Mouse (Mus musculus): ENCODE results near the gene Gm20388. TPM values are rescaled to one million over a fixed set of nuclear protein-coding genes. Genes with fewer than 3 reads are reported as not detected.

Gm20388 gene
- polyA plus RNA-seq, 1 experiment from 2014 or later: not detected

DNA sequence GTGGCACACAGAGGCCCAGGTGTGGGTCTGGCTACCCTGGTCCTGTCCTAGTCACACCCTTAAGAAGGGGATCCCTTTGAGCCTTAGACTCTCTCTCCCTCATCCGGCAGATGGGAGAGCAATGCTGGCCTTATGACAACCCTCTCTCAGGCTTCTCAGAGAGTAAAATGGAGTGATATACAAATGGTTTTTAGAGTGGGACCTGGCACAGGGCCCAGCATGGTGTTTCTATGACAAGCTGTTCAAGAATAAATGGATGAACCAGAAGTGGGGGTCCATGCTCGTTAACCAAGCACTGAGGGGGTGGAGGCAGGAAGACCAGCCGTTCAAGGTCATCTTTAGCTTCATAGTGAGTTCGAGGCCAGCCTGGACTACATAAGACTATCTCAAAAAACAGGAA, 4281.6 kb downstream of the Gm20388 start:
- WGBS: 76% methylated on average over 4 of the region's 4 CpGs
- H3K9ac ChIP-seq: no peak overlapping the region
- no peak overlapping the region for H3K4me3 ChIP-seq
- no peaks in the 10 kb centered on the region for H3K36me3 ChIP-seq
- no peaks in the 10 kb centered on the region for H3K27me3 ChIP-seq
- no peaks in the 10 kb centered on the region for H3K9me3 ChIP-seq
- H3K27ac ChIP-seq: no peak overlapping the region
- peaks cover 15% of the 10 kb centered on the region for H3K4me1 ChIP-seq
- no peak overlapping the region for H3K4me2 ChIP-seq (replicated peaks)
- no peak for ATAC-seq (ENCODE audit: insufficient number of reproducible peaks, insufficient read depth, low FRiP score, low TSS enrichment)

DNA sequence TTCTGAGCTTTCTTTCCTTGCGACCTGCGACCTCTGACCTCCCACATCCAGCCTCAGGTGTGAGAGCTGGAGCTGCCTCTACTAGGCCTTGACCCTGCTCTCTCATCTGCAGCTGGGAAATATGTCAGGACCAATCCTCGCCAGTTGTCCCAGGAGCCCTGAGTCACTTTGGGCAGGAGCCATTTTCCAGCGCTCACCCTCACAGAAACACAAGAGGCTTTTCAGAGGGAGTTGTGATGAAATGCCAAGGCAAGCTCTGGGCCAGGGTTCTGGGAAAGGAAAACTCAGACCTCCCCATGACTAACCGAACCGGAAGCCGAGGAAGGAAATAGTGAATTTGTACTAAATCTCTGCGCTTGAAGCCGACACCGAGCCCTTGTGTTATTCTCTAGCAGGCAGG, 4282.3 kb downstream of the Gm20388 start:
- peaks cover 17% of the 10 kb centered on the region for H3K4me1 ChIP-seq
- H3K27ac ChIP-seq: no peak overlapping the region
- WGBS: 73% methylated on average over 10 of the region's 10 CpGs
- H3K27me3 ChIP-seq: 0 out of 2 replicates have a peak, but pooled peaks cover under 1% of the 10 kb centered on the region
- no peak overlapping the region for H3K4me3 ChIP-seq
- no peaks in the 10 kb centered on the region for H3K36me3 ChIP-seq
- no peak overlapping the region for H3K4me2 ChIP-seq (replicated peaks)
- H3K9ac ChIP-seq: no peak overlapping the region
- ATAC-seq (ENCODE audit: insufficient number of reproducible peaks, insufficient read depth, low FRiP score, low TSS enrichment): no peak
- no peaks in the 10 kb centered on the region for H3K9me3 ChIP-seq

DNA sequence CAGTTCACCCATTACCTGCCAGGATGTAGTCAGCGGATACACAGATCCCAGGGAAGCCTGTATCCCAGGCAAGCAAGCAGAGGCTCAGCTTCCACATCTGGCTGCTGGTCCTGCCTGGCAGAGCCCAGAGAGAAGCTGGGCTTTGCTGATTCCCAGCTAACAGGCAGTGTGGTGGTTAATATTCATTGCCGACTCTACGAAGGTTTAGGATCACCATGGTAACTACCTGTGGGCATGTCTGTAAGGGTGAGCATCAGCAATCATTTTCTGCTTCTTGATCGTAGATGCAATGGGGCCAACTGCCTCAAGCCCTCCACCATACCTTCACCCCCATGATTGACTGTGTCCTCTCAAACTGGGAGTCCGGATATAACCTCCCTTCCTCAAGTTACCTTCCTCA, 4283.4 kb downstream of the Gm20388 start:
- WGBS: 82% methylated on average over 5 of the region's 5 CpGs
- Histone ChIP-seq H3K27ac (no peak overlapping the region), H3K4me3 (no peak overlapping the region), H3K4me2 (replicated peaks) (no peak overlapping the region), H3K27me3 (0 out of 2 replicates have a peak, but pooled peaks cover 3% of the 10 kb centered on the region), H3K9me3 (no peaks in the 10 kb centered on the region), H3K36me3 (no peaks in the 10 kb centered on the region), H3K4me1 (peaks cover 17% of the 10 kb centered on the region), H3K9ac (no peak overlapping the region)
- no peak for ATAC-seq (ENCODE audit: insufficient number of reproducible peaks, insufficient read depth, low FRiP score, low TSS enrichment)

DNA sequence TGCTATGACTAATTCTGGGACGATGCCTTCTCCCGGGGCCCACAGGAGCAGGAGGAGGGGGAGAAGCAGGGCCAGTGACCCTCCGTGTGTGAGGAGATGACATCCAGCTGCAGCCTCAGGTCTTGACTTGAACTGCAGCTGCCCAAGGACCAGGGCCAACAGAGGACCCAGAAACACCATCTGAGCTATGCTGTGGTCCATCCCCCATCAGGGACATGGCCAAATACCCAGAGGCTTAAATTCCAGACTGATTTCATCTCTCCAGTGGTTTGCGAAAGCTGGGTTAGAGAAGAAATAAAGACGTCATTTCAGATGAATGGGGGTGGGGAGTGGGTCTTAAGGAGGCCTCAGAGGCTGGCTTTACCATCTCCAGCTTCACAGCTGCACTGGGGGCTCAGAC, 4285.6 kb downstream of the Gm20388 start:
- no peaks in the 10 kb centered on the region for H3K36me3 ChIP-seq
- H3K4me3 ChIP-seq: no peak overlapping the region
- H3K27ac ChIP-seq: peak overlapping the region; percentile 26; the same call in 1 of the 2 replicates
- 0 out of 2 replicates have a peak, but pooled peaks cover 3% of the 10 kb centered on the region for H3K27me3 ChIP-seq
- no peaks in the 10 kb centered on the region for H3K9me3 ChIP-seq
- H3K4me1 ChIP-seq: peaks cover 21% of the 10 kb centered on the region
- 17% methylated on average over 5 of the region's 5 CpGs for WGBS
- H3K4me2 ChIP-seq (replicated peaks): no peak overlapping the region
- no peak overlapping the region for H3K9ac ChIP-seq
- no peak for ATAC-seq (ENCODE audit: insufficient number of reproducible peaks, insufficient read depth, low FRiP score, low TSS enrichment)

DNA sequence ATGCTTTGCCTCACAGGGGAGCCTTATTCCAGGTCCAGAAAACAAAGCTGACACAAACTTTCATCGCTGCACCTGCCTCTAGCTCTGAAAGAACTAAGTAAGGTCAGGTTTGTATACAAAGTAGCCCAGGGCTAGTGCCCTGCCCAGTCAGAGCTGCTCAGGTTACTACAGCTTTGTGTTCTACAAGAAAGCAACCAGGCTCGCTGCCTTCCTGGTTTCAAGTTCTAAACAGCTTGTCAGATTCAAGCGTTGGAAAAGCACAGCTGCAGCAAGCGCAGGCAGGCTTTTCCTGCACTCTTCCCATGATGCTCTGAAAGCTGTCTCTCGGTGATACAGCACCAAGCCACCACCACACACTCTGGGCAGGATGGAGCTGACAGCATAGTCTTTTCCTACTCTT, 4286.2 kb downstream of the Gm20388 start:
- H3K9ac ChIP-seq: no peak overlapping the region
- WGBS: 24% methylated on average over 5 of the region's 5 CpGs
- no peak overlapping the region for H3K4me3 ChIP-seq
- no peak for ATAC-seq (ENCODE audit: insufficient number of reproducible peaks, insufficient read depth, low FRiP score, low TSS enrichment)
- no peaks in the 10 kb centered on the region for H3K36me3 ChIP-seq
- H3K4me2 ChIP-seq (replicated peaks): no peak overlapping the region
- peaks cover 21% of the 10 kb centered on the region for H3K4me1 ChIP-seq
- H3K27me3 ChIP-seq: 0 out of 2 replicates have a peak, but pooled peaks cover 3% of the 10 kb centered on the region
- no peaks in the 10 kb centered on the region for H3K9me3 ChIP-seq
- H3K27ac ChIP-seq: peak overlapping the region; percentile 26; the same call in 1 of the 2 replicates

DNA sequence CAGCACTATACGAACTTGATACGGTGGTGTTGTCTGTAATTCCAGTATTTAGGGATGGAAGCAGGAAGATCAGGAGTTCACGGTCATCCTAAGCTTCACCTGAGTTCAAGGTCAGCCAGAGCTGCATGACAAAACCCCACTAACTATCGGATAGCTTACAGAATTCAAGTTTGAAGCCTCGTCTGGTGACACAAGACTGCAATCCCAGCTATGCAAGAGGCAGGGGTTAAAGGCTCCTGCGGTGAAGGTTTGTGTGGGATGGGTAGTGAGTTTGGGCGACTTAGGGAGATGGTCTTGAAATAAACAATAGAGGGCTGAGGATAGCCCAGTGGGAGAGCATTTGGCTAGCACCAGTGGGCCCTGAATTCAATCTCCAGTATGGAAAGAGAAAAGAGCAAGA, 4287.6 kb downstream of the Gm20388 start:
- H3K27me3 ChIP-seq: 0 out of 2 replicates have a peak, but pooled peaks cover 3% of the 10 kb centered on the region
- no peak for ATAC-seq (ENCODE audit: insufficient number of reproducible peaks, insufficient read depth, low FRiP score, low TSS enrichment)
- H3K4me1 ChIP-seq: peaks cover 21% of the 10 kb centered on the region
- no peaks in the 10 kb centered on the region for H3K9me3 ChIP-seq
- H3K4me3 ChIP-seq: no peak overlapping the region
- no peak overlapping the region for H3K9ac ChIP-seq
- H3K36me3 ChIP-seq: no peaks in the 10 kb centered on the region
- WGBS: 81% methylated on average over 7 of the region's 7 CpGs
- no peak overlapping the region for H3K27ac ChIP-seq
- H3K4me2 ChIP-seq (replicated peaks): no peak overlapping the region

DNA sequence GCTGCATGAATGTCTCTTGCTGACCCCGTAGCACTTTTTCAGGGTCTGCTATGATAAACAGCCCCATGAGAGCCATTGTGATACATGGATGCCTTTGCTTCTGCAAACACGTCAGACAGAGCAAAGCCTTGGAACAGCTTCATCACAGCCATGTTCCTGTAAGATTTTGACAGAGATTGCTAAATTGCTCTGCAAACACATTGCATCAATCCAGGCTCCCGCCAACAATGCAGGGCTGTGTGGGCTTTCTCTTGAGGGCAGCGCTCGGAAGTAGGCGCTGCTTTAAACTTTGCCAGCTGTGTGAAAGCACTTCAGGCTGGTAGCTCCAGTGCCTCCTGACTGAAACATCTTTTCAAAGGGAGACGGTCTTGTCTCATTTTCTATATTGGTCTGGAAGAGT, 4289.8 kb downstream of the Gm20388 start:
- no peak overlapping the region for H3K4me2 ChIP-seq (replicated peaks)
- no peak overlapping the region for H3K27ac ChIP-seq
- no peaks in the 10 kb centered on the region for H3K36me3 ChIP-seq
- 27% methylated on average over 7 of the region's 7 CpGs for WGBS
- ATAC-seq (ENCODE audit: insufficient number of reproducible peaks, insufficient read depth, low FRiP score, low TSS enrichment): no peak
- peaks cover 21% of the 10 kb centered on the region for H3K4me1 ChIP-seq
- 0 out of 2 replicates have a peak, but pooled peaks cover 3% of the 10 kb centered on the region for H3K27me3 ChIP-seq
- no peak overlapping the region for H3K4me3 ChIP-seq
- H3K9ac ChIP-seq: no peak overlapping the region
- H3K9me3 ChIP-seq: no peaks in the 10 kb centered on the region

DNA sequence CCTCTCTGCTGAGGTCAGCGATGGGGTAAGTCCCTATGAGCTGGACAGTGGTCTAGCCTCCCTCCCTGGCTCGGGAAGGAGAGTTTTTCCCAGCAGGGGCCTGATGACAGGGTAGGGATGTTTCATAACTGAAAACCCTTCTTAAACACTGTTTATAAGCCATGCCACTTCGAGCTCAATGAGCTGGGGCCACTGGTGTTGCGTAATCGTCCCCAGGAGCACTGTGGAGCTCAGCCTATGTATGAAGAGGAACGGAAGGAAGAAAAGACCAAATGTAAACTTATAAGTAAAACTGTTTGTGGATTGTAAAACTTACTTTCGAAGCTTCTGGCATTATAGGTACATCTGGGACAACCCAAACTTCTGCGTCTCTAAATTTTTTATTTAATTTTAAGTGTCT, 4291.1 kb downstream of the Gm20388 start:
- Histone ChIP-seq H3K36me3 (no peaks in the 10 kb centered on the region), H3K4me3 (no peak overlapping the region), H3K9me3 (no peaks in the 10 kb centered on the region), H3K4me1 (peaks cover 12% of the 10 kb centered on the region), H3K27me3 (0 out of 2 replicates have a peak, but pooled peaks cover 3% of the 10 kb centered on the region), H3K9ac (no peak overlapping the region), H3K4me2 (replicated peaks) (no peak overlapping the region), H3K27ac (no peak overlapping the region)
- no peak for ATAC-seq (ENCODE audit: insufficient number of reproducible peaks, insufficient read depth, low FRiP score, low TSS enrichment)
- WGBS: 85% methylated on average over 8 of the region's 8 CpGs

DNA sequence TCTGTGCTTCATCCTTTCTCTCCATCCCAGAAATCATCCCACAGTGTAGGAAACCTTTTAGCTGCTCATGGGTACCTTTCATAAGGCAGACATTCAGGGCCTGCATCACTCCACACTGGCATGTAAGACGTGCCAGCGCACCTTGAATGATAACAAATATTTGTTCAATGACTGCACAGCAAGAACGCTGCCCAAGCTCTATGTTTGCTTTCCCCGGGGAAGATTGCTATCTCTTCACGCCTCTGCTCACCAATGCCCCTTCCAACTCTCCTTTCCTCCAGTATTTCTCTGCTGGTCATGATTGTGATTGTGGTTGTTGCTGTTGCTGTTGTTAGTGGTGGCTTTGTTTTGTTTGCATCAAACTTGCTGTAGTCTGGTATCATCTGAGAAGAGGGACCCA, 4292.3 kb downstream of the Gm20388 start:
- 84% methylated on average over 5 of the region's 5 CpGs for WGBS
- Histone ChIP-seq H3K27ac (no peak overlapping the region), H3K9ac (no peak overlapping the region), H3K4me2 (replicated peaks) (no peak overlapping the region), H3K4me1 (peaks cover 5% of the 10 kb centered on the region; the same call in 1 of the 2 replicates), H3K27me3 (0 out of 2 replicates have a peak, but pooled peaks cover 3% of the 10 kb centered on the region), H3K9me3 (no peaks in the 10 kb centered on the region), H3K4me3 (no peak overlapping the region), H3K36me3 (no peaks in the 10 kb centered on the region)
- no peak for ATAC-seq (ENCODE audit: insufficient number of reproducible peaks, insufficient read depth, low FRiP score, low TSS enrichment)

DNA sequence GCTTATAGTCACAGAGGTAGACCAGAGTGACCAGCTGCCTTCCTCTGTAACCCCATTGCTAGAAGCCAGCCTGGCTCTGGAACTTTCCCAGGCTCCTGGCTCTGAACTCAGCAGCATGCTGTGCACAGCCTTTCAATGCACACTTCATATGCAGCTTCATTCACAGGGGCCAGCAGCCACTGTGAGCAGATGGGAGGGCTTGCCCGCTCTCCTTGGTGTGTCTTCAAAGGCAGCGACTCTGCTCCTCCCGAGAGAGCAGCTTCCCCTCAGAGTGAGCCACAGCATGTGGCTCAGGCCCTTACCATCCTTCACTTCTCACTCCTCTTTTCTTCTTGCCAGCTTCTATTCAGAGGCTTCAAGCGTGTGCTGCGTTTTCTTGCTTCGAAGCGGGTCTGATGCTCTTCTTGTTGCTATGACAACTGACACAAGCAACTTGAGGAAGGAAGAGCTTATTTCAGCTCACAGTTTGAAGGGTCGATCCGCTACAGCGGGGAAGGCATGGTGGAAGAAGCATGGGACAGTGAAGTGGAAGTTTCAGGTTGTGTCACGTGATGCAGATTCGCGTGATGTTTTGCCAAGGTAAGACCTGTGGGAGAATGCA, 4293.5 kb downstream of the Gm20388 start:
- H3K4me1 ChIP-seq: peaks cover 5% of the 10 kb centered on the region; the same call in 1 of the 2 replicates
- no peaks in the 10 kb centered on the region for H3K9me3 ChIP-seq
- no peak overlapping the region for H3K4me2 ChIP-seq (replicated peaks)
- no peak overlapping the region for H3K4me3 ChIP-seq
- no peaks in the 10 kb centered on the region for H3K27me3 ChIP-seq
- no peak overlapping the region for H3K27ac ChIP-seq
- 84% methylated on average over 13 of the region's 13 CpGs for WGBS
- H3K36me3 ChIP-seq: no peaks in the 10 kb centered on the region
- no peak for ATAC-seq (ENCODE audit: insufficient number of reproducible peaks, insufficient read depth, low FRiP score, low TSS enrichment)
- no peak overlapping the region for H3K9ac ChIP-seq

DNA sequence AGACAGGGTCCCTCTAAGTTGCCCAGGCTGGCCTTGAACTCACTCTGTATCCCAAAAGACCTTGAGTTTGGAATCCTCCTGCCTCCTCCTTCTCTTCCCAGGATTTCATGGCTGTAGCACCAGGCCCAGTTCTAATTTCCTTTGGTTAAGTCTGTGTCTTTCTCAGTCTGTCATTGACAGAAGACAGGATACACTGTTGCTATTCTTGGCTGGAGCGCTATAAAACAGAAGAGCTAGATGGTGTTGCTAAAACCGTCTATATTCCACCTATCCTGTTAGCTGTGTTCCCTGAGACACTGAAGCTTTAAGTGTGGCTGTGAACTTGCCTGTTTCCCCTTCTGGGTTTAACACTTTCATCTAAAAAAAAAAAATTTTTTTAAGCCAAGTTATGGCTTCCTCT, 4301.5 kb downstream of the Gm20388 start:
- Histone ChIP-seq H3K9ac (no peak overlapping the region), H3K4me2 (replicated peaks) (no peak overlapping the region), H3K36me3 (no peaks in the 10 kb centered on the region), H3K4me1 (no peaks in the 10 kb centered on the region), H3K27me3 (no peaks in the 10 kb centered on the region), H3K4me3 (no peak overlapping the region), H3K27ac (no peak overlapping the region), H3K9me3 (no peaks in the 10 kb centered on the region)
- 73% methylated on average over 2 of the region's 2 CpGs for WGBS
- no peak for ATAC-seq (ENCODE audit: insufficient number of reproducible peaks, insufficient read depth, low FRiP score, low TSS enrichment)

DNA sequence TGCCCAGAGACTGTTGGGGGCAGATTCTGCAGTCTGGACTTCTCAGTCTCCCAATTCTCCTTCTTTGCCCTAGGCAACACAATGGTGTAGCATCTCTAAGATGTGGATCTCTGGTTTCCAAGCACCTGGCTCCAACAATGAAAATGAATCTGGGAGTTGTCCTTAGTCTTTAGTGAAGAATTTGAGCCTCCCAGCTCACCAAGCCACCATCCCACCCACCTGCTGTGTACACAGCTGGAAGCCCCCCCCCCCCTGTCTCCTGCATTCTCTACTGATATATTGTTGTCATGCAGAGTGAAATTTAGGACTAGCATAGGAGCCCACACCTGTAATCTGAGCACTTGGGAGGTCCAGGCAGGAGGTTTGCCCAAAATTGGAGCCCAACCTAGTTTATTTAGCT, 4306.3 kb downstream of the Gm20388 start:
- Histone ChIP-seq H3K27ac (no peak overlapping the region), H3K27me3 (no peaks in the 10 kb centered on the region), H3K9me3 (no peaks in the 10 kb centered on the region), H3K9ac (no peak overlapping the region), H3K4me1 (0 out of 2 replicates have a peak, but pooled peaks cover 4% of the 10 kb centered on the region), H3K4me3 (no peak overlapping the region), H3K4me2 (replicated peaks) (no peak overlapping the region), H3K36me3 (no peaks in the 10 kb centered on the region)
- no peak for ATAC-seq (ENCODE audit: insufficient number of reproducible peaks, insufficient read depth, low FRiP score, low TSS enrichment)
